Mouse (Mus musculus): ENCODE data around the gene Chrna9. TPM values are rescaled to one million over a fixed set of nuclear protein-coding genes. Genes with fewer than 3 reads are reported as not detected.
"Not testable (repeated sequence)": the region's sequence is repeated elsewhere in the genome, so short reads cannot be mapped to it uniquely, and the experiment has no call there.

The Chrna9 gene
- total RNA-seq, 2 experiments from 2014 or later = not detected

GRCm38 (mm10) chr5:65951513-65951909, 16.8 kb downstream of the Chrna9 start:
- DNase-seq (ENCODE audit: extremely low spot score in 1 of 2, low spot score in 2 of 2) = no peak
- intact Hi-C loops (cut with DNase I) = no loop called here

- intact Hi-C loops (cut with DNase I) = loop anchor here (5.0 kb wide), 1 partner anchor 192 kb away; the partner anchor contains the start of gene N4bp2
- no peak for DNase-seq (ENCODE audit: extremely low spot score in 1 of 2, low spot score in 2 of 2)
These were observed 19.7 kb downstream of the Chrna9 start for GRCm38 (mm10) chr5:65954130-65955080.

GRCm38 (mm10) chr5:65955343-65956143, 20.8 kb downstream of the Chrna9 start:
- intact Hi-C loops (cut with DNase I) = loop anchor here (5.0 kb wide), 1 partner anchor 193 kb away; the partner anchor contains the start of gene N4bp2
- peak; percentile 66 to 86 for DNase-seq (ENCODE audit: extremely low spot score in 1 of 2, low spot score in 2 of 2)

- intact Hi-C loops (cut with DNase I) = loop anchor here (5.0 kb wide), 1 partner anchor 194 kb away; the partner anchor contains the start of gene N4bp2
- DNase-seq (ENCODE audit: extremely low spot score in 1 of 2, low spot score in 2 of 2) = no peak
These were observed 21.7 kb downstream of the Chrna9 start for GRCm38 (mm10) chr5:65956144-65957008.

- intact Hi-C loops (cut with DNase I) = loop anchor here (5.0 kb wide), 1 partner anchor 196 kb away; the partner anchor contains the start of gene N4bp2
- DNase-seq (ENCODE audit: extremely low spot score in 1 of 2, low spot score in 2 of 2) = peak in 1 of 2 experiments; percentile 38
These were observed 23.9 kb downstream of the Chrna9 start for GRCm38 (mm10) chr5:65958597-65958996.

- intact Hi-C loops (cut with DNase I) = loop anchor here (5.0 kb wide), 1 partner anchor 198 kb away; the partner anchor contains the start of gene N4bp2
These were observed 25.3 kb downstream of the Chrna9 start for GRCm38 (mm10) chr5:65959893-65960596.

GRCm38 (mm10) chr5:65960597-65960950, 25.9 kb downstream of the Chrna9 start:
- no peak for DNase-seq (ENCODE audit: extremely low spot score in 1 of 2, low spot score in 2 of 2)
- intact Hi-C loops (cut with DNase I) = no loop called here

More at GRCm38 (mm10) chr5:65959893-65960596, 25.3 kb downstream of the Chrna9 start:
- DNase-seq (ENCODE audit: extremely low spot score in 1 of 2, low spot score in 2 of 2) = no peak

GRCm38 (mm10) chr5:65963291-65963690, 28.6 kb downstream of the Chrna9 start:
- intact Hi-C loops (cut with DNase I) = no loop called here

GRCm38 (mm10) chr5:65965771-65966279, 31.1 kb downstream of the Chrna9 start:
- intact Hi-C loops (cut with DNase I) = no loop called here
- DNase-seq (ENCODE audit: extremely low spot score in 1 of 2, low spot score in 2 of 2) = no peak

More at GRCm38 (mm10) chr5:65963291-65963690, 28.6 kb downstream of the Chrna9 start:
- no peak for DNase-seq (ENCODE audit: extremely low spot score in 1 of 2, low spot score in 2 of 2)

GRCm38 (mm10) chr5:65967091-65967490, 32.4 kb downstream of the Chrna9 start:
- intact Hi-C loops (cut with DNase I) = no loop called here
- DNase-seq (ENCODE audit: extremely low spot score in 1 of 2, low spot score in 2 of 2) = no peak

GRCm38 (mm10) chr5:65968004-65968403, 33.3 kb downstream of the Chrna9 start:
- intact Hi-C loops (cut with DNase I) = no loop called here
- no peak for DNase-seq (ENCODE audit: extremely low spot score in 1 of 2, low spot score in 2 of 2)

GRCm38 (mm10) chr5:65973189-65973588, 38.5 kb downstream of the Chrna9 start:
- no peak for DNase-seq (ENCODE audit: extremely low spot score in 1 of 2, low spot score in 2 of 2)
- intact Hi-C loops (cut with DNase I) = no loop called here

GRCm38 (mm10) chr5:65975731-65976130, 41.0 kb downstream of the Chrna9 start:
- no peak for DNase-seq (ENCODE audit: extremely low spot score in 1 of 2, low spot score in 2 of 2)
- intact Hi-C loops (cut with DNase I) = no loop called here

GRCm38 (mm10) chr5:65986426-65986825, 51.7 kb downstream of the Chrna9 start:
- DNase-seq (ENCODE audit: extremely low spot score in 1 of 2, low spot score in 2 of 2) = no peak
- intact Hi-C loops (cut with DNase I) = no loop called here

GRCm38 (mm10) chr5:65987004-65987403, 52.3 kb downstream of the Chrna9 start:
- DNase-seq (ENCODE audit: extremely low spot score in 1 of 2, low spot score in 2 of 2); intact Hi-C loops (cut with DNase I): not testable (repeated sequence)

- no peak for DNase-seq (ENCODE audit: extremely low spot score in 1 of 2, low spot score in 2 of 2)
- intact Hi-C loops (cut with DNase I) = no loop called here
These were observed 56.5 kb downstream of the Chrna9 start for GRCm38 (mm10) chr5:65991191-65991590.

GRCm38 (mm10) chr5:65994643-65995042, 59.9 kb downstream of the Chrna9 start:
- intact Hi-C loops (cut with DNase I) = no loop called here
- DNase-seq (ENCODE audit: extremely low spot score in 1 of 2, low spot score in 2 of 2) = peak in 1 of 2 experiments; percentile 30

Measured in left cerebral cortex, postnatal 10 days (tissue).